Mouse (Mus musculus) cerebellum, adult 2 months (tissue): ENCODE results near the gene Prlh.

Experiments used
- CTCF ChIP-seq: fragments of 200-500 bp; IDR thresholded peaks from 2 replicates; pipeline ENCODE4 v1.5.1; 2011; ENCODE audit warnings: low read depth, mild to moderate bottlenecking, control low read depth, low read length, moderate library complexity, borderline replicate concordance; ENCODE audit not compliant: insufficient read depth
- POLR2A ChIP-seq: fragments of 200-500 bp; IDR thresholded peaks from 2 replicates; pipeline ENCODE4 v1.6.1; 2011; ENCODE audit warnings: low read length, control low read depth, borderline replicate concordance; ENCODE audit not compliant: insufficient read depth

DNA sequence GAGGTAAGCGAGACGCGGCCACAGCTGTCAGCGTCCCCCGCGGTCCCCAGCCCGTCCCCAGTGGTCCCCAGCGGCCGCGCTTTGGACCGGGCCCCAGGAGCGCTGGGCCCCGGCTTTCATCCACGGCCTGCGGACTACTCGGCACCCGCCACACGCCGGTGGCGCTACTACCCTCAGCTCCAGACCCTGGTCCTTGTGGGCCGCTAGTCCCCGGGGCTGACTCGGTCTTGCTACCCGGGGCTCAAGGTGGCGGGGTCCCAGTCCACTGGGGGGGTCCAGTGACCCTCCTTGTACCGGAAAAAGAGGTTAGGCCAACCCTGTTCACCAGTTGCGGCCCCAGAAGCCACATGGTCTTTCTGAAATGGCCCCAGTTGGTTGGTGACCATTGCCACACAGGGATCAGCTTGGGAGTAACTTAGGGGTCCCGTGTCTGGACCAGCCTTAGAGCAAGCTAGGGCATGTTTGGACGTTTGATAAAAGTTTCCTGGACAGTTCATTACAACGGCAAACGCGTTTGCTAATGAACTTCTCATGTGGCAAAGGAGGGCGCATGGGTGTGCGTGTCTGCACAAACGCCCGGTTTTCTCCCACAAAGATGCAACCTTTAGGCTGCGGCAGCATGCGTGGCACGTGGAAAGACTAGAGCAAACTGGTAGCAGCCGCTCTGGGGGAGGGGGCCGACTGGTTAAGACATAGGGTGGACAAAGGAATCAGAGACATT lies 46.1 kb downstream of the Prlh start:
- TF ChIP-seq CTCF (no peak), POLR2A (no peak)
